Mouse (Mus musculus): Measurements from ENCODE around the gene Lbh.

- TF ChIP-seq POLR2A (IDR thresholded peaks at IDR 0.05; ENCODE audit: insufficient read depth, low read depth, low read length) (no peak), CTCF (IDR thresholded peaks at IDR 0.05; ENCODE audit: insufficient read depth, low read depth, low read length) (no peak)
Measured at GRCm38 (mm10) chr17:72949247-72949701, 31.2 kb downstream of the Lbh start.
